In genomic region chr15:102072963-102073558, GRCm38 (mm10) we compare ENCODE assay signal across 8 mouse cellular contexts. TPM values are rescaled to one million over a fixed set of nuclear protein-coding genes. Genes with fewer than 3 reads are reported as not detected.
A peak's percentile ranks its signal among the peaks of the same experiment; 100 is the strongest.
DNase-seq lines count a peak whose midpoint lies in the region; ATAC-seq and TF ChIP-seq lines count a peak whose summit lies in the region.

No protein-coding gene starts in this region.

- ATAC-seq in heart, embryonic 15.5 days (replicated peaks; ENCODE audit: insufficient number of reproducible peaks, insufficient read depth, low FRiP score, low read depth): no peak
- peak; percentile 10 for ATAC-seq in forebrain, postnatal 0 days

- peak overlapping the region; percentile 68 for H3K27ac ChIP-seq in heart, embryonic 15.5 days
- peak overlapping the region; percentile 66 for H3K27ac ChIP-seq in MEL (ENCODE audit: control insufficient read depth, low read depth, low read length)
- H3K27ac ChIP-seq in forebrain, postnatal 0 days (ENCODE audit: low read depth, low read length): peak overlapping the region; percentile 97
- peak overlapping the region; percentile 46 for H3K27ac ChIP-seq in macrophage

- no peaks in the 10 kb centered on the region for H3K36me3 ChIP-seq in heart, embryonic 15.5 days
- peaks cover 14 to 47% of the 10 kb centered on the region in 2 experiments for H3K36me3 ChIP-seq in MEL (ENCODE audit: control insufficient read depth in 1 of 2, insufficient read depth in 2 of 2, low read length in 2 of 2)
- H3K36me3 ChIP-seq in forebrain, postnatal 0 days (ENCODE audit: insufficient read depth): no peaks in the 10 kb centered on the region
- H3K36me3 ChIP-seq in macrophage (ENCODE audit: inconsistent target): no peaks in the 10 kb centered on the region

- peaks cover 46% of the 10 kb centered on the region for H3K79me2 ChIP-seq in MEL (ENCODE audit: control insufficient read depth, insufficient read depth, low read length, poor library complexity)
- peaks cover 42% of the 10 kb centered on the region for H3K79me2 ChIP-seq in macrophage (ENCODE audit: inconsistent target)

- no peak for DNase-seq in heart, adult 11 months
- no peak for DNase-seq in MEL (ENCODE audit: low read depth, low spot score)
- no peak for DNase-seq in forebrain, postnatal 0 days
- no peak for DNase-seq in right cerebral cortex, postnatal 10 days (ENCODE audit: low spot score in 2 of 2)
- DNase-seq in c-Kit-positive CD71-positive TER-119-positive erythroid progenitor cells, embryonic 14.5 days (ENCODE audit: low spot score): no peak
- DNase-seq in ovary, adult 18-20 months (ENCODE audit: low spot score): no peak

- no peak; a peak in 1 of 4 replicates for TF ChIP-seq POLR2A in MEL (IDR thresholded peaks at IDR 0.05; ENCODE audit: control insufficient read depth in 1 of 2, insufficient read depth in 1 of 2, low read depth in 1 of 2, low read length in 2 of 2, poor library complexity in 1 of 2)

- H3K4me3 ChIP-seq in heart, embryonic 15.5 days: peak overlapping the region; percentile 94
- peak overlapping the region; percentile 53 to 60 for H3K4me3 ChIP-seq in MEL (ENCODE audit: control insufficient read depth in 1 of 2, insufficient read depth in 1 of 2, low read depth in 2 of 2, low read length in 2 of 2)
- peak overlapping the region; percentile 98 for H3K4me3 ChIP-seq in forebrain, postnatal 0 days (ENCODE audit: low read depth, low read length)
- peak overlapping the region; percentile 49 for H3K4me3 ChIP-seq in macrophage (ENCODE audit: inconsistent target)

- peak overlapping the region; percentile 44; the same call in 1 of the 2 replicates for H3K9ac ChIP-seq in heart, embryonic 15.5 days
- H3K9ac ChIP-seq in MEL (ENCODE audit: control insufficient read depth, low read depth, low read length, poor library complexity, severe bottlenecking): peak overlapping the region; percentile 77
- peak overlapping the region; percentile 93 for H3K9ac ChIP-seq in forebrain, postnatal 0 days

- TF ChIP-seq EP300 in MEL (IDR thresholded peaks at IDR 0.05; ENCODE audit: low read depth in 1 of 2, low read length in 2 of 2): no peak

- TF ChIP-seq RAD21 in MEL (IDR thresholded peaks at IDR 0.05; ENCODE audit: low read depth, low read length): no peak

- peaks cover 21% of the 10 kb centered on the region for H3K4me1 ChIP-seq in heart, embryonic 15.5 days (replicated peaks)
- peaks cover 13 to 32% of the 10 kb centered on the region in 2 experiments for H3K4me1 ChIP-seq in MEL (ENCODE audit: control insufficient read depth in 1 of 2, insufficient read depth in 2 of 2, low read length in 2 of 2)
- H3K4me1 ChIP-seq in forebrain, postnatal 0 days (ENCODE audit: insufficient read depth): peaks cover 18% of the 10 kb centered on the region

- no peaks in the 10 kb centered on the region for H3K9me3 ChIP-seq in heart, embryonic 15.5 days (replicated peaks)
- H3K9me3 ChIP-seq in MEL (replicated peaks; ENCODE audit: insufficient read depth, low read length): no peaks in the 10 kb centered on the region
- H3K9me3 ChIP-seq in forebrain, postnatal 0 days (ENCODE audit: low read length): no peaks in the 10 kb centered on the region

- H3K4me2 ChIP-seq in heart, embryonic 15.5 days: peak overlapping the region; percentile 88
- peak overlapping the region; percentile 77 for H3K4me2 ChIP-seq in forebrain, postnatal 0 days (ENCODE audit: low read depth)

- WGBS in heart, embryonic 15.5 days: 10% methylated on average over 6 of the region's 6 CpGs
- WGBS in forebrain, postnatal 0 days: 15% methylated on average over 6 of the region's 6 CpGs
- 21% methylated on average over 6 of the region's 6 CpGs for WGBS in macrophage (ENCODE audit: missing documents)

- H3K27me3 ChIP-seq in heart, embryonic 15.5 days: no peaks in the 10 kb centered on the region
- H3K27me3 ChIP-seq in MEL (ENCODE audit: control insufficient read depth in 1 of 2, insufficient read depth in 2 of 2, low read length in 2 of 2): peaks cover 0 to 1% of the 10 kb centered on the region in 2 experiments; a peak in 1 of 4 replicates
- H3K27me3 ChIP-seq in forebrain, postnatal 0 days (ENCODE audit: insufficient read depth, low read length): no peaks in the 10 kb centered on the region

- TF ChIP-seq CTCF in MEL (IDR thresholded peaks at IDR 0.05 in 2 of 3, conservative IDR thresholded peaks at IDR 0.05 in 1 of 3; ENCODE audit: control insufficient read depth in 1 of 3, insufficient read depth in 1 of 3, low read depth in 2 of 3, low read length in 3 of 3, poor library complexity in 1 of 3, severe bottlenecking in 1 of 3): no peak
- TF ChIP-seq CTCF in forebrain, postnatal 0 days (IDR thresholded peaks at IDR 0.05; ENCODE audit: low read depth): no peak

TF ChIP-seq in MEL, 35 proteins besides CTCF, POLR2A, EP300 and RAD21 (continues in another document):
- TF ChIP-seq UBTF (IDR thresholded peaks at IDR 0.05; ENCODE audit: borderline replicate concordance, insufficient read depth, low read depth, low read length) (no peak), KAT2A (conservative IDR thresholded peaks at IDR 0.05; ENCODE audit: low read depth, low read length) (no peak), ZC3H11A (IDR thresholded peaks at IDR 0.05; ENCODE audit: low read depth, low read length) (no peak), CHD1 (IDR thresholded peaks at IDR 0.05; ENCODE audit: low read depth, low read length) (peak; percentile 95), MAZ (IDR thresholded peaks at IDR 0.05; ENCODE audit: low read depth, low read length) (no peak), ZNF384 (IDR thresholded peaks at IDR 0.05; ENCODE audit: low read depth, low read length) (no peak), NRF1 (IDR thresholded peaks at IDR 0.05; ENCODE audit: insufficient read depth, low read depth, low read length, poor library complexity, severe bottlenecking) (no peak), JUND (IDR thresholded peaks at IDR 0.05; ENCODE audit: low read depth, low read length) (no peak), CHD2 (IDR thresholded peaks at IDR 0.05; ENCODE audit: low read length) (no peak), GABPA (IDR thresholded peaks at IDR 0.05; ENCODE audit: low read depth, low read length) (no peak), ETS1 (IDR thresholded peaks at IDR 0.05; ENCODE audit: low read depth, low read length) (no peak), POLR2AphosphoS5 (IDR thresholded peaks at IDR 0.05; ENCODE audit: borderline replicate concordance, low read depth, low read length) (no peak), MYC (IDR thresholded peaks at IDR 0.05; ENCODE audit: low read depth, low read length) (no peak; the same call in 1 of the 2 replicates), ZMIZ1 (IDR thresholded peaks at IDR 0.05; ENCODE audit: low read depth, low read length) (peak; percentile 14; the same call in 1 of the 2 replicates), TAL1 (IDR thresholded peaks at IDR 0.05; ENCODE audit: low read length) (no peak), USF1 (IDR thresholded peaks at IDR 0.05; ENCODE audit: low read depth, low read length) (no peak), SIN3A (IDR thresholded peaks at IDR 0.05; ENCODE audit: low read length) (no peak; the same call in 1 of the 2 replicates), USF2 (IDR thresholded peaks at IDR 0.05; ENCODE audit: borderline replicate concordance in 1 of 2, insufficient read depth in 1 of 2, low read depth in 1 of 2, low read length in 2 of 2) (no peak), TBP (IDR thresholded peaks at IDR 0.05; ENCODE audit: low read depth, low read length) (no peak), HCFC1 (IDR thresholded peaks at IDR 0.05; ENCODE audit: low read depth, low read length) (no peak), MXI1 (IDR thresholded peaks at IDR 0.05; ENCODE audit: low read depth, low read length) (no peak)

RNA-seq across cellular contexts. Expression of gene Eif4b, which starts 0.5 kb away (rescaled TPM):
- 56.5 and 71.8 TPM in 2 replicates for polyA plus RNA-seq in heart, embryonic 15.5 days (2015; fragmentation: Nextera tagmentation; extraction: Ambion mirVana)
- 561 and 633 TPM in 2 replicates for total RNA-seq in MEL (2012; rRNA removed)
- polyA plus RNA-seq in MEL (2012; ENCODE audit: insufficient read depth in 1 of 2, insufficient read length in 2 of 2, low read depth in 1 of 2, low replicate concordance in 2 of 2, missing spikeins in 1 of 2): 100 to 1,000 TPM; 464 to 790 TPM
- 187 and 194 TPM in 2 replicates for total RNA-seq in forebrain, postnatal 0 days (2014; rRNA removed)
- polyA plus RNA-seq in forebrain, postnatal 0 days (2015; fragmentation: Nextera tagmentation; extraction: Ambion mirVana): 69.7 and 72.8 TPM in 2 replicates
- total RNA-seq in macrophage (2018; cell fraction: chromatin; rRNA removed): 100 to 1,000 TPM in 12 of 26 experiments, 10 to 100 TPM in 14; 19.4 to 138 (median 73.3) TPM
- 100 to 1,000 TPM; 116 to 273 (median 151) TPM for total RNA-seq in macrophage (2018; cell fraction: cytosol; rRNA removed)
- 100 to 1,000 TPM in 8 of 26 experiments, 10 to 100 TPM in 18; 51.4 to 138 (median 81.6) TPM for total RNA-seq in macrophage (2018; cell fraction: nucleus; rRNA removed)
- 153 to 214 TPM (median 191 TPM) in 3 replicates for polyA plus RNA-seq in macrophage (2018)

RNA-seq across cellular contexts. Expression of gene Tns2, which starts 27.2 kb away (rescaled TPM):
- polyA plus RNA-seq in heart, embryonic 15.5 days (2015; fragmentation: Nextera tagmentation; extraction: Ambion mirVana): 30.9 and 31.0 TPM in 2 replicates
- 0.16 and 0.42 TPM in 2 replicates for total RNA-seq in MEL (2012; rRNA removed)
- polyA plus RNA-seq in MEL (2012; ENCODE audit: insufficient read depth in 1 of 2, insufficient read length in 2 of 2, low read depth in 1 of 2, low replicate concordance in 2 of 2, missing spikeins in 1 of 2) (1 to 10 TPM in 1 of 2 experiments, not detected in 1; 3.1 TPM), macrophage (2018) (0.37 to 0.66 TPM in 2 of 3 replicates, not detected in the other)
- total RNA-seq in forebrain, postnatal 0 days (2014; rRNA removed): 7.0 and 8.4 TPM in 2 replicates
- polyA plus RNA-seq in forebrain, postnatal 0 days (2015; fragmentation: Nextera tagmentation; extraction: Ambion mirVana): 2.8 and 5.0 TPM in 2 replicates
- total RNA-seq in macrophage (2018; cell fraction: chromatin; rRNA removed): 1 to 10 TPM in 4 of 26 experiments, under 1 TPM in 11, not detected in 11; 0.17 to 4.9 (median 0.54) TPM
- total RNA-seq in macrophage (2018; cell fraction: cytosol; rRNA removed): under 1 TPM; 0.03 to 0.48 (median 0.23) TPM
- total RNA-seq in macrophage (2018; cell fraction: nucleus; rRNA removed): 1 to 10 TPM in 4 of 26 experiments, under 1 TPM in 13, not detected in 9; 0.10 to 4.1 (median 0.37) TPM

RNA-seq across cellular contexts. Expression of gene Krt18, which starts 45.1 kb away (rescaled TPM):
- polyA plus RNA-seq in heart, embryonic 15.5 days (2015; fragmentation: Nextera tagmentation; extraction: Ambion mirVana): 33.1 and 213 TPM in 2 replicates
- total RNA-seq in MEL (2012; rRNA removed): 0.08 TPM in 1 of 2 replicates, not detected in the other
- not detected for polyA plus RNA-seq in MEL (2012; ENCODE audit: insufficient read depth in 1 of 2, insufficient read length in 2 of 2, low read depth in 1 of 2, low replicate concordance in 2 of 2, missing spikeins in 1 of 2)
- 3.4 and 4.3 TPM in 2 replicates for total RNA-seq in forebrain, postnatal 0 days (2014; rRNA removed)
- polyA plus RNA-seq in forebrain, postnatal 0 days (2015; fragmentation: Nextera tagmentation; extraction: Ambion mirVana): 7.0 and 9.5 TPM in 2 replicates
- total RNA-seq in macrophage (2018; cell fraction: chromatin; rRNA removed): under 1 TPM in 1 of 26 experiments, not detected in 25; 0.47 TPM
- not detected for total RNA-seq in macrophage (2018; cell fraction: cytosol; rRNA removed)
- not detected for total RNA-seq in macrophage (2018; cell fraction: nucleus; rRNA removed)
- polyA plus RNA-seq in macrophage (2018): not detected in 3 replicates

Comparison
In these comparisons a context has a peak if more than half of its experiments do, and no peak if none do; other contexts are left out.
1. H3K27ac ChIP-seq: peak in every context shown above with its lines; median percentile 97 in forebrain, postnatal 0 days; 68 in heart, embryonic 15.5 days; 66 in MEL; 46 in macrophage.